Mouse (Mus musculus) liver, embryonic 14.5 days (tissue): ENCODE results near the gene Ap5z1. TPM values are rescaled to one million over a fixed set of nuclear protein-coding genes. Genes with fewer than 3 reads are reported as not detected.

Experiments used
- ATAC-seq: fragments of 200-750 bp; cut with Nextera tagmentation; 2 replicates; pipeline ENCODE4 v1.8.0; 2017; ENCODE audit warnings: moderate number of reproducible peaks, mild to moderate bottlenecking, moderate library complexity; ENCODE audit not compliant: insufficient read depth
- DNase-seq, 3 experiments: peaks; one replicate each; pipeline ENCODE4 v3.0.0-alpha.2; 2012 to 2013; ENCODE audit warnings: low read depth in 3 of 3, low spot score in 3 of 3
- H3K27ac ChIP-seq: fragments of 300-500 bp; sonication (generic); 2 replicates; pipeline ENCODE4 v1.5.1; 2014; ENCODE audit warnings: moderate library complexity, mild to moderate bottlenecking, control low read depth, inconsistent platforms
- H3K27me3 ChIP-seq: fragments of 300-500 bp; sonication (generic); 2 replicates; pipeline ENCODE4 v1.6.1; 2014; ENCODE audit warnings: mild to moderate bottlenecking, low read length, moderate library complexity; ENCODE audit not compliant: control insufficient read depth, insufficient read depth
- H3K36me3 ChIP-seq: fragments of 300-500 bp; sonication (generic); replicated peaks from 2 replicates; pipeline ENCODE4 v1.6.1; 2014; ENCODE audit warnings: low read depth; ENCODE audit not compliant: control insufficient read depth, insufficient read depth
- H3K4me1 ChIP-seq, 2 experiments: fragments of 200-500 bp in 1 of 2; fragments of 300-500 bp in 1 of 2; sonication (generic) in 1 of 2; replicated peaks; 2 replicates each; pipeline ENCODE4 v1.6.1; 2012 to 2014; ENCODE audit warnings: antibody characterized with exemption in 1 of 2, inconsistent platforms in 1 of 2, low read length in 1 of 2; ENCODE audit not compliant: control insufficient read depth in 2 of 2, insufficient read depth in 2 of 2
- H3K4me2 ChIP-seq: fragments of 300-500 bp; sonication (generic); 2 replicates; pipeline ENCODE4 v1.6.1; 2014; ENCODE audit warnings: low read depth, mild to moderate bottlenecking, control low read depth, moderate library complexity
- H3K4me3 ChIP-seq, 2 experiments: fragments of 200-500 bp in 1 of 2; fragments of 300-500 bp in 1 of 2; sonication (generic) in 1 of 2; 2 replicates each; pipeline ENCODE4 v1.5.1; 2012 to 2014; ENCODE audit warnings: low read depth in 2 of 2, low read length in 2 of 2, mild to moderate bottlenecking in 2 of 2, control low read depth in 1 of 2, inconsistent platforms in 1 of 2, moderate library complexity in 1 of 2; ENCODE audit not compliant: insufficient read depth in 1 of 2
- H3K9ac ChIP-seq: fragments of 300-500 bp; sonication (generic); replicated peaks from 2 replicates; pipeline ENCODE4 v1.6.1; 2014; ENCODE audit warnings: mild to moderate bottlenecking, control low read depth, moderate library complexity
- H3K9me3 ChIP-seq: fragments of 300-500 bp; sonication (generic); 2 replicates; pipeline ENCODE4 v1.6.1; 2016; ENCODE audit warnings: low read length, mixed read lengths; ENCODE audit not compliant: control insufficient read depth
- CTCF ChIP-seq: IDR thresholded peaks from 2 replicates; pipeline ENCODE4 v1.5.1; 2016; ENCODE audit warnings: antibody characterized with exemption, low read depth, control low read depth
- EP300 ChIP-seq: IDR thresholded peaks from 2 replicates; pipeline ENCODE4 v1.6.1; 2016; ENCODE audit warnings: antibody characterized with exemption, low read depth
- WGBS: fragments of 180-500 bp; shearing (Covaris S2); extraction: QIAGEN DNeasy Blood & Tissue Kit; methylation state at CpG from one replicate; pipeline ENCODE4 v1.1.7; 2014; ENCODE audit not compliant: insufficient replicate concordance; 5-methylcytosine and 5-hydroxymethylcytosine counted together
- polyA plus RNA-seq, 2 experiments: library from polyadenylated mRNA; depleted of rRNA in 1 of 2; stranded (reverse) in 1 of 2; unstranded in 1 of 2; fragments of >200 nt; fragmentation: Nextera tagmentation in 1 of 2; extraction: Ambion mirVana in 1 of 2; gene quantifications; 2 replicates each; pipeline versions ENCODE4 v1.2.1 to v1.2.3; 2012 to 2014

Ap5z1 gene
- polyA plus RNA-seq (2012; rRNA removed): 5.8 and 6.8 TPM in 2 replicates
- 3.1 and 3.5 TPM in 2 replicates for polyA plus RNA-seq (2014; fragmentation: Nextera tagmentation; extraction: Ambion mirVana)

DNA sequence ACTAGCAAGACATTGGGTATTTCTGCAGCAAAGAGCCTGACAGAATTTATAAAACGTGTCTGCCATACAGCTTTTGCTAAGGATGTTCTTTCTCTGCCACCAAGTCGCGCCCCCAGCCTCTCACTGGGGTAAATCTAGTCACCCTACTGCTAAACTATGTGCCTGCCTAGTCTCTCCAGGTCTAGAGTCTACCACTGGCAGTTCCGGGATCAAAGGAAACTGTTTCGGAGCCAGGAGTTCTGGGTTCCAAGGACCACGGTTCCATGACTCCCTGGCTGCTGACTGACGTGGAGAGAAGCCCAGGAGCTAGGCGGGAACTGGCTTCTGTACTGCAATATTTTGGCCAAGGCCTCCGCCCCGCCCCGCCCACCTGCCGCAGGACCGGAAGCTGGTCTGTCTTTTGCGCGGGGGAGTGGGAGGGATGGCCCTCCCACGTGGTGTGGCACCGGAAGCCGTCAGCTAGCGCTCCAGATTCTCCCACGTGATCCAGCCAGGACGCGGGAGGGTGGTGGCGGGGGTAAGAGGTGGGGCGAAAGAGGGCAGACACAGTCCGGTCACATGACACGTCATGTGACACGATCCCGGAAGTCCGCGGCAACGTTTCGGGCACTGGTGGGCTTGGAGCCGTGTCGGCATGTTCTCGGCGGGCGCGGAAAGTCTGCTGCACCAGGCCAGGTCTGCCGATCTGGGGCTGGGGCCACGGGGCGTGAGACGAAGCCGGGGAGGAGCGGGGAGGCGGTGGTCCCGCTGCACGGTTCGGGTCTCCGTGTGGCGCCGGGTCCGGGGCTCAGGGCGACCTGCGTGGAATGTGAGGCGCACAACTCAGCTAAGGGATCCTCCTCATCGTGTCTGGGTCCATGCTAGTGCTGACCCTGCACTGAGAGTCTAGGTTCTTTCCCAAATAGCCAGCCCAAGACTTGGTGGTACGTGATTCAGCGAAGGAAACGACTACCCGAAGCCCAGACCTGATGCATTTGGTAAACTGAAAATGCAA is at the start of gene Ap5z1:
Ap5z1 (plus strand) TSS at position 484 of the 994 bp plus-strand sequence.
- DNase-seq (peak; percentile 94 to 96 (median 94)), ATAC-seq (peak; percentile 92)
- H3K4me2 ChIP-seq: peak within 1 kb of the TSS; percentile 76
- peak within 1 kb of the TSS; percentile 92 for H3K9ac ChIP-seq
- TF ChIP-seq EP300 (no peak), CTCF (no peak)
- H3K9me3 ChIP-seq: no peaks in the 10 kb centered on the region
- peak within 1 kb of the TSS; percentile 93 to 95 for H3K4me3 ChIP-seq
- H3K27me3 ChIP-seq: no peaks in the 10 kb centered on the region
- H3K4me1 ChIP-seq: peaks cover 7 to 13% of the 10 kb centered on the region in 2 experiments
- WGBS: 2% methylated on average over 59 of the region's 60 CpGs
- no peaks in the 10 kb centered on the region; the same call in 1 of the 2 replicates for H3K36me3 ChIP-seq
- H3K27ac ChIP-seq: peak within 1 kb of the TSS; percentile 64

DNA sequence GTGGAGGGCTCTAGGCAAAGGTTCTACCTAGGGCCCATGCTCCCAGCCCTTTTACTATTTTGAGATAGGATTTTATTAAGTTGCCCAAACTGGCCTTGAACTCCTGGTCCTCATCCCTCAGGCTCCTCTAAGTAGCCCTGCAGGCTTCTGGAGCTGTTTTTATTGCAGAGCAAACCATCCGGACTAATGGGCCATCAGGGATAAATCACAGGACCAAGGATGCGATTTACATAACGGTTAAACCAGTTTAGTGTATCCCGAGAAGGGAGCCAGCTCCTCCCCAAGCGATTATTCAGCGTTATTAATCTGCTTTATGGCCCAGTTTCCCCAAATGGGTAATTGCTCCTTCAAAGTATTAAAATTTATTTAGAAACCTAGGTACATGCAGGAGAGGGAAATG is 48.3 kb upstream of the Ap5z1 start:
- Histone ChIP-seq H3K36me3 (no peaks in the 10 kb centered on the region), H3K4me3 (no peak overlapping the region), H3K4me1 (peaks cover 14 to 15% of the 10 kb centered on the region in 2 experiments), H3K9me3 (no peaks in the 10 kb centered on the region), H3K27ac (no peak overlapping the region), H3K27me3 (no peaks in the 10 kb centered on the region), H3K9ac (no peak overlapping the region), H3K4me2 (no peak overlapping the region)
- DNase-seq (no peak), ATAC-seq (no peak)
- WGBS: 64% methylated on average over 6 of the region's 6 CpGs
- no peak for TF ChIP-seq CTCF
- TF ChIP-seq EP300: no peak

DNA sequence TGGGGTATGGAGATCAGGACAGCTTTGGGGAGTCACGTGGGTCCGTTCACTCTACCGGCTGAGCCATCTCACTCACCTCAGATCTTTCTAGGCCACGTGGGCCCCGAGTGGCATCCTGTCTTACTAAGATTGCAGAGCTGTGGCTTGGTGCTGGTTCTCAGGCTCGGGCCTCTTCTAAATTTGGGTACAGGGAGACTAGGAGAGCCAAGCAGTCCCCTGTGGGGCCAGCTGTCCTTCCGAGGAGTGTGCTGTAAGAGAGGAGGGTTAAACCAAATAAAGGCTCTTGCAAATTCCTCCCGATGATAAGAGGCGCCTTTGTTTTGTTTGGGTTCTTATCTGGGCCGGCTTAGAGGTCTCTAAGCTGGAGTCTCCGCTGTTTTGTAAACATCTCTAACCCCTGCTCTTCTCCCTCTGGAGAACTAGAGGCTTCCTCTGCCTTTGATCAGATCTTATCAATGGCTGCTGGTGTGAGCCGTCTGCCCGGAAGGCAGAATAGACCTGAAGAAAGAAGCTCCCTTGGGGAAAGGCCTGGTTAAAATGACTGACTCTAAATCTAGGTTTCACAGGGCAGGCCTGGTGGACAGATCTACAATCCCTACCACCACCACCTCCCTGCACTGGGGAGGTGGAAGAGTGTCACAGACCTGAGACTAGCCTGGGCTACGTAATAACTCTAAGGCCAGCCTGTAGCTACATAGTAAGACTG is 47.5 kb upstream of the Ap5z1 start:
- TF ChIP-seq EP300 (no peak), CTCF (no peak)
- Histone ChIP-seq H3K36me3 (no peaks in the 10 kb centered on the region), H3K9me3 (no peaks in the 10 kb centered on the region), H3K4me1 (peaks cover 14 to 15% of the 10 kb centered on the region in 2 experiments), H3K27me3 (no peaks in the 10 kb centered on the region), H3K4me3 (no peak overlapping the region), H3K9ac (0 out of 2 replicates have a peak overlapping the region, but pooled peaks have one; percentile 7), H3K4me2 (peak overlapping the region; percentile 36), H3K27ac (peak overlapping the region; percentile 16; the same call in 1 of the 2 replicates)
- WGBS: 9% methylated on average over 14 of the region's 14 CpGs
- no peak for DNase-seq
- peak; percentile 58 for ATAC-seq

DNA sequence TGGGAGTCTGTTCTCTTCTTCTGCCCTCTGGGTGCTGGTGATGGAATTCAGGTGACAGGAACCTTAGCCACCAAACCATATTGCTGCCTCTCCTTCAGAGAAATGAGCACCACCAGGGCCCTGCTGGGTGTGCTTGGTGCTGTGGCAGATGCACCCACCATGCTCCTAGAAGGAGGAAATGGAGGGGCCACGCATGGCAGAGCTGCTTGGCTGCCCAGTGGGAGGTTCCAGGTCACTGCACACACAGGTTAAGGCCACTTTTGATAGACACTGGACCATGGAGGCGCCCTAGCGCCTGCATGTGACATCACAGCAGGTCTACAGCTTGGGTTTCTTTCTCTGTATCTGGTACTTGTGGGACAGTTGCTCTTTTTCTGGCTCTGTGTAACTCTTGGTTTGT is 46.6 kb upstream of the Ap5z1 start:
- Histone ChIP-seq H3K4me3 (no peak overlapping the region), H3K27ac (no peak overlapping the region; the same call in 1 of the 2 replicates), H3K9ac (no peak overlapping the region), H3K36me3 (no peaks in the 10 kb centered on the region), H3K27me3 (no peaks in the 10 kb centered on the region), H3K4me2 (no peak overlapping the region; the same call in 1 of the 2 replicates), H3K9me3 (no peaks in the 10 kb centered on the region), H3K4me1 (peaks cover 14 to 15% of the 10 kb centered on the region in 2 experiments)
- TF ChIP-seq CTCF (no peak), EP300 (no peak)
- no peak for DNase-seq
- WGBS: 67% methylated on average over 3 of the region's 3 CpGs
- no peak for ATAC-seq
